Mouse (Mus musculus) heart, embryonic 12.5 days (tissue): ENCODE results near the gene Serpina3f. TPM values are rescaled to one million over a fixed set of nuclear protein-coding genes. Genes with fewer than 3 reads are reported as not detected.

Experiments used
- ATAC-seq: fragments of 200-750 bp; cut with Nextera tagmentation; 2 replicates; pipeline ENCODE4 v1.8.0; 2017; ENCODE audit warnings: moderate TSS enrichment, moderate library complexity; ENCODE audit not compliant: insufficient number of reproducible peaks, low FRiP score
- H3K27ac ChIP-seq: fragments of 300-500 bp; sonication (generic); 2 replicates; pipeline ENCODE4 v1.5.1; 2016; ENCODE audit warnings: mild to moderate bottlenecking, moderate library complexity; ENCODE audit not compliant: poor library complexity, severe bottlenecking
- H3K27me3 ChIP-seq: fragments of 300-500 bp; sonication (generic); replicated peaks from 2 replicates; pipeline ENCODE4 v1.6.1; 2016; ENCODE audit warnings: mild to moderate bottlenecking, moderate library complexity
- H3K36me3 ChIP-seq: fragments of 300-500 bp; sonication (generic); 2 replicates; pipeline ENCODE4 v1.6.1; 2016; ENCODE audit warnings: mild to moderate bottlenecking, moderate library complexity
- H3K4me1 ChIP-seq: fragments of 300-500 bp; sonication (generic); replicated peaks from 2 replicates; pipeline ENCODE4 v1.6.1; 2016; ENCODE audit warnings: mild to moderate bottlenecking
- H3K4me2 ChIP-seq: fragments of 300-500 bp; sonication (generic); 2 replicates; pipeline ENCODE4 v1.6.1; 2016; ENCODE audit warnings: mild to moderate bottlenecking, moderate library complexity
- H3K4me3 ChIP-seq: fragments of 300-500 bp; sonication (generic); 2 replicates; pipeline ENCODE4 v1.5.1; 2016; ENCODE audit warnings: mild to moderate bottlenecking
- H3K9ac ChIP-seq: fragments of 300-500 bp; sonication (generic); 2 replicates; pipeline ENCODE4 v1.6.1; 2016; ENCODE audit warnings: mild to moderate bottlenecking, moderate library complexity
- H3K9me3 ChIP-seq: fragments of 300-500 bp; sonication (generic); replicated peaks from 2 replicates; pipeline ENCODE4 v1.6.1; 2016; ENCODE audit warnings: mild to moderate bottlenecking, moderate library complexity
- WGBS: fragments of 180-500 bp; shearing (Covaris S2); methylation state at CpG from one replicate; pipeline ENCODE4 v1.1.7; 2016; 5-methylcytosine and 5-hydroxymethylcytosine counted together
- polyA plus RNA-seq: library from polyadenylated mRNA; unstranded; fragments of >200 nt; fragmentation: Nextera tagmentation; extraction: Ambion mirVana; gene quantifications from 2 replicates; pipeline ENCODE4 v1.2.1, GENCODE M21; 2016

The Serpina3f gene
- 0.09 TPM in 1 of 2 replicates, not detected in the other for polyA plus RNA-seq

GRCm38 (mm10) chr12:104214445-104214753 lies at the start of gene Serpina3f:
TSS of gene Serpina3f (plus strand) at chr12:104214544.
- no peak for ATAC-seq
- H3K27ac ChIP-seq: no peak within 1 kb of the TSS
- no peaks in the 10 kb centered on the region for H3K9me3 ChIP-seq
- no peaks in the 10 kb centered on the region for H3K36me3 ChIP-seq
- H3K9ac ChIP-seq: no peak within 1 kb of the TSS
- no peaks in the 10 kb centered on the region for H3K4me1 ChIP-seq
- H3K27me3 ChIP-seq: 0 out of 2 replicates have a peak, but pooled peaks cover 5% of the 10 kb centered on the region
- no peak within 1 kb of the TSS for H3K4me3 ChIP-seq
- no peak within 1 kb of the TSS for H3K4me2 ChIP-seq
- WGBS: 75% methylated on average over 1 of the region's 1 CpGs

DNA sequence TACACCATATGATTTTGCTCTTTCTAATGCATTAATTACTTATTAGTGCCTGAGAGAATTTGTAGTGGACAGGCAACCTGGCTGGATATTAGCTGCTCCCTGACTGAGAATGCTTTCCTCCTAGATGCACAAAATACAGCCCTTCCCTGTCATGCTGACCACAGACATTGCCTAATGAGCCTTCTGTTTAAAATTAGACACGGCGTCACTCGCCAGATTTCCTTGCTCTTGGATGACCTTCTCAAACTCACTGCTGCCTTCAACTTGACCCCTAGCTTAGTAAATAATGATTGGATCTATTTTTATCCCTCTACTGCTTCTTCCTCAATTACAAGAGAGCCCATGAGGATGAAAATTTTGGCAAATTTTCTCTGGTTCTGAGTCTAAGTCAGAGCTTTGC lies 39.6 kb upstream of the Serpina3f start:
- Histone ChIP-seq H3K36me3 (no peaks in the 10 kb centered on the region), H3K9me3 (peaks cover 7% of the 10 kb centered on the region; the same call in 1 of the 2 replicates), H3K27ac (no peak overlapping the region), H3K9ac (no peak overlapping the region), H3K4me2 (no peak overlapping the region), H3K4me3 (no peak overlapping the region), H3K27me3 (peaks cover 19% of the 10 kb centered on the region), H3K4me1 (peaks cover 13% of the 10 kb centered on the region)
- 48% methylated on average over 3 of the region's 3 CpGs for WGBS
- no peak for ATAC-seq

DNA sequence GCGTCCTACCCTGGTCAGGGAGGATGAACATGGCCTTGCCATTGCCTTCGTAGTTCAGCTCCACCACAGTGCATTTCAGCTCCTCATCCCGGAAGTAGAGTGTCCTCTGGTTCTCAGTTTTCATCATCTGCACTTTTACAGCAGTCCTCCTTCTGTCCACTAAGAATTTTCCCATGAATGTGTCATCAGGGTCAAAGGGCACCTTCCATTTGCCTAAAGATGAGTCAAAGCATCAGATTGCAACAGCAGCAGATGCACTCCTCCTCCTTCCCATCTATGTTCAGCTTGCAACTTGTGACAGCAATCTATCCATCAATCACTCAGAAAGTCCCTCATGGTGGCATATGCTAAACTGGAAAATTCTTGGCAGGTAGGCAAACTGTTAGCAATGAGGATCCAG lies 38.7 kb upstream of the Serpina3f start:
- no peak overlapping the region for H3K4me2 ChIP-seq
- H3K4me3 ChIP-seq: no peak overlapping the region
- H3K9ac ChIP-seq: no peak overlapping the region
- H3K4me1 ChIP-seq: peaks cover 13% of the 10 kb centered on the region
- WGBS: 89% methylated on average over 3 of the region's 3 CpGs
- no peak overlapping the region for H3K27ac ChIP-seq
- peaks cover 7% of the 10 kb centered on the region; the same call in 1 of the 2 replicates for H3K9me3 ChIP-seq
- H3K36me3 ChIP-seq: no peaks in the 10 kb centered on the region
- ATAC-seq: no peak
- peaks cover 22% of the 10 kb centered on the region for H3K27me3 ChIP-seq

DNA sequence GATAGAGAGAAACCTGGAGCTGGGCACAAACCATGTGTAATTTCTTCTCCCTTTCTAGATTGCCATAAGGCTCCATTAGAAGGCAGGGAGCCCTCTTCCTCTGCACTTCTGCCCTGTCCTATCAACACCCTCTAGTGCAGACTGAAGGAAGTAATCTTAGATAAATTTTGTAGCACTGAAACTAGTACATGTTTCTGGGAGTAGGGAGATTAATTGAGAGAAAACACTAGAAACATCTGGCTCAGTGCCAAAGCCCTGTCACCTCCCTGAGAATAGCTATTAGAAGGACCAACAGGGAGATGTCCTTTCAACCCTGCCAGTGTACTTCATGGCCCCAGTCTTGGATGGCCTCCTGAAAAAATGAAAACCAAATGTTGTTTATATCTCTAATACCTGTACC lies 35.8 kb upstream of the Serpina3f start:
- peak; percentile 42; the same call in 1 of the 2 replicates for ATAC-seq
- Histone ChIP-seq H3K9me3 (peaks cover 7% of the 10 kb centered on the region; the same call in 1 of the 2 replicates), H3K36me3 (no peaks in the 10 kb centered on the region), H3K4me1 (peaks cover 13% of the 10 kb centered on the region), H3K27me3 (peaks cover 35% of the 10 kb centered on the region), H3K27ac (no peak overlapping the region), H3K4me2 (no peak overlapping the region), H3K9ac (no peak overlapping the region), H3K4me3 (no peak overlapping the region)

GRCm38 (mm10) chr12:104178987-104179386 lies 35.4 kb upstream of the Serpina3f start:
- 0 out of 2 replicates have a peak, but pooled peaks cover 3% of the 10 kb centered on the region for H3K9me3 ChIP-seq
- no peak overlapping the region for H3K9ac ChIP-seq
- H3K36me3 ChIP-seq: no peaks in the 10 kb centered on the region
- ATAC-seq: peak; percentile 33; the same call in 1 of the 2 replicates
- peaks cover 31% of the 10 kb centered on the region for H3K27me3 ChIP-seq
- no peak overlapping the region for H3K4me3 ChIP-seq
- peaks cover 13% of the 10 kb centered on the region for H3K4me1 ChIP-seq
- 69% methylated on average over 2 of the region's 2 CpGs for WGBS
- no peak overlapping the region for H3K4me2 ChIP-seq
- H3K27ac ChIP-seq: no peak overlapping the region

DNA sequence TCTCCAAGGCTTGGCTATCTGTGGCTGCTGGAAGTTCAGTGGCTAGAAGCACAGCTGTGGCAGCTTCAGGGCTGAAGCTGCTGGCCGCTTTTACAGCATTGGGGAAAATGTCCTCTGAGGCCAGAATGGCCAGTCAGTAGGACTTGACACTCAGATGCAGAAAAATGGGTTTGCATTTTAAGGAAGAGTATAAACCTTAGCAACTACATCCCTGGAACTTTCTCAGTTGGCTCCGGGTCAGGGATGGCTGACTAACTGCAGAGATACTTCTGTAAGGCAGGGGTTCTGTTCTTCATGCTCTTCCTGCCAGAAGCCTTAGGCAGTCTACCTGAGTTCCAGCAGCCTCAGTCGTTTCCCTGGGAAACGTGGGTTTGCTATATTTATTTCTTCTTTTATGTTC lies 29.3 kb upstream of the Serpina3f start:
- ATAC-seq: no peak
- WGBS: 68% methylated on average over 4 of the region's 4 CpGs

DNA sequence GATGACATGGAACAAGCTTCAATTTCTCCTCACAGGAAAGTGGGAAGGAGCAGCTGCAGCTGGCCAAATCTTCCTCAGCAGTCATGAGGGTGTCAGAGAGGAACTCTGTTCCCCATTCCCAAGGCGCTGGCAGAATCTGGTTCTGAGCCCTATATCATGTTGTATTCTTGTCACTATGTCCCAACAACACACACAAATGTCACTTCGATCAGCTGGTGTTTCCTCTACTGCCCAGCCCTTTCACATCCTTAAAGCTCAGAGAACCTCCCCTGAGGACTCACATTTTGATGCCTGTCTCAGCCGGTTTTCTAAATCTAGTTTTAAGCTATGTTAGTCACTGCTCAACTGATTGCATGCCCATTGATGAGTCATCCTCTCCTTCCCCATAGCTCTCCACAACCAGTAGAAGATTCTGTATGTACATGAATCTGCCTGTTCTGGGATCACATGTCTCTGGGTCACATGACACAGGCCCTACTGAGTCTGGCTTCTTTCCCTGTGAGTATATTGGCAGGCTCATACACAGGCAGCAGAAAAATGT lies 28.2 kb upstream of the Serpina3f start:
- Histone ChIP-seq H3K4me3 (no peak overlapping the region), H3K36me3 (no peaks in the 10 kb centered on the region), H3K4me2 (no peak overlapping the region), H3K27ac (no peak overlapping the region), H3K27me3 (peaks cover 23% of the 10 kb centered on the region), H3K9ac (no peak overlapping the region), H3K9me3 (no peaks in the 10 kb centered on the region), H3K4me1 (0 out of 2 replicates have a peak, but pooled peaks cover 3% of the 10 kb centered on the region)
- WGBS: 71% methylated on average over 3 of the region's 3 CpGs
- ATAC-seq: no peak

More for the DNA sequence above, 29.3 kb upstream of the Serpina3f start:
- Histone ChIP-seq H3K9me3 (0 out of 2 replicates have a peak, but pooled peaks cover 3% of the 10 kb centered on the region), H3K4me2 (no peak overlapping the region), H3K4me1 (0 out of 2 replicates have a peak, but pooled peaks cover 3% of the 10 kb centered on the region), H3K9ac (no peak overlapping the region), H3K4me3 (no peak overlapping the region), H3K27me3 (peaks cover 27% of the 10 kb centered on the region), H3K27ac (no peak overlapping the region), H3K36me3 (no peaks in the 10 kb centered on the region)

DNA sequence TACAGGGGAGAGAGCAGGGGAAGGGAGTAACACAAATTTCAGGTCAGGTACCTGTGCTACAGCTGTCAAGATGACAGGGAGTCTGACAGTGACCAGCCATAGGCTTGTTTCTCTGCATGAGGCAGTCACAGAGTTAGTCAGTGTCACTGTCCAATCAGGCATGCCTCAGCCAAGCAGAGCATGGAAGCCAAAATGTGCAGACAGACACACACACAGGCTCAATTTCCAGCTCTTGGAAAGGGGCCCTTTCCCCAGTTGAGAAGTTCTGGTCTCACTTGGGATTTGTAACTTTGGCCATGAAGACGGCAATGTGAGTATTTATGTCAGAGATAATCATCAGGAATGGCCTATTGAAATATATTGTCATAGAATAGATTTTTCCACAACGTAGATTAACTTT lies 25.1 kb upstream of the Serpina3f start:
- H3K27me3 ChIP-seq: peaks cover 17% of the 10 kb centered on the region; the same call in 1 of the 2 replicates
- H3K4me1 ChIP-seq: 0 out of 2 replicates have a peak, but pooled peaks cover 3% of the 10 kb centered on the region
- H3K36me3 ChIP-seq: no peaks in the 10 kb centered on the region
- H3K4me3 ChIP-seq: no peak overlapping the region
- no peak overlapping the region for H3K27ac ChIP-seq
- H3K9ac ChIP-seq: no peak overlapping the region
- no peaks in the 10 kb centered on the region for H3K9me3 ChIP-seq
- no peak overlapping the region for H3K4me2 ChIP-seq
- ATAC-seq: no peak
- WGBS: 71% methylated on average over 2 of the region's 2 CpGs

DNA sequence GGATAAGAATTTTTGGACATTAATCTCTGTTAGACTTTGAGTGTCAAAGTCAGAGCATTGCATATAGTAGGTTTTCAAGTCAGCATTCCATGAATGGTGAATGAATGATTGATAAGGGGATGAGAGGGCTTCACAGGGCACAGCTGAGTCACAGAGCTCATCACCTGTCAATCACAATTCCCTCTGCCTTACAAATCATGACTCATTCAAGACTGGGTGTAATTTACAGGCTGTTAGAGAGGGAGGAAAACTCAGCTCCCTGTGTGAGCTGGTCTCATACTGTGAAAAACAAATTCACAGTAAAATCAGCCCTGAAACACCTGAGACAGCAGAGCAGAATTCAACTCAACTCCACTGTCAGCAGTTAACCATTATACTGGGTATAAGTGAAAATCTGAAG lies 23.5 kb upstream of the Serpina3f start:
- no peaks in the 10 kb centered on the region for H3K36me3 ChIP-seq
- H3K4me2 ChIP-seq: no peak overlapping the region
- no peak overlapping the region for H3K9ac ChIP-seq
- no peaks in the 10 kb centered on the region for H3K9me3 ChIP-seq
- H3K27ac ChIP-seq: no peak overlapping the region
- H3K4me3 ChIP-seq: no peak overlapping the region
- ATAC-seq: no peak
- H3K4me1 ChIP-seq: 0 out of 2 replicates have a peak, but pooled peaks cover 3% of the 10 kb centered on the region
- H3K27me3 ChIP-seq: peaks cover 21% of the 10 kb centered on the region; the same call in 1 of the 2 replicates

- H3K9me3 ChIP-seq: no peaks in the 10 kb centered on the region
- no peak overlapping the region for H3K9ac ChIP-seq
- no peak overlapping the region for H3K4me3 ChIP-seq
- no peaks in the 10 kb centered on the region for H3K27me3 ChIP-seq
- no peaks in the 10 kb centered on the region for H3K4me1 ChIP-seq
- H3K36me3 ChIP-seq: no peaks in the 10 kb centered on the region
- no peak overlapping the region for H3K4me2 ChIP-seq
- ATAC-seq: no peak
- H3K27ac ChIP-seq: no peak overlapping the region
- WGBS: 66% methylated on average over 4 of the region's 4 CpGs
These were observed 5.2 kb upstream of the Serpina3f start for GRCm38 (mm10) chr12:104209149-104209548.

- H3K4me3 ChIP-seq: no peak overlapping the region
- no peak overlapping the region for H3K9ac ChIP-seq
- no peaks in the 10 kb centered on the region for H3K27me3 ChIP-seq
- ATAC-seq: no peak
- no peaks in the 10 kb centered on the region for H3K36me3 ChIP-seq
- no peaks in the 10 kb centered on the region for H3K9me3 ChIP-seq
- WGBS: 87% methylated on average over 2 of the region's 2 CpGs
- H3K4me1 ChIP-seq: no peaks in the 10 kb centered on the region
- H3K4me2 ChIP-seq: no peak overlapping the region
- no peak overlapping the region for H3K27ac ChIP-seq
These were observed 4.5 kb upstream of the Serpina3f start for GRCm38 (mm10) chr12:104209802-104210201.
